Mouse (Mus musculus) ES-E14 (cell line): ENCODE results near the gene Fndc3b.

ENCODE experiments used
- MAFK ChIP-seq: IDR thresholded peaks from 2 replicates; pipeline ENCODE4 v1.6.1; 2014; ENCODE audit warnings: mild to moderate bottlenecking, low read depth, low read length, inconsistent platforms; ENCODE audit not compliant: insufficient read depth
- ZNF384 ChIP-seq: IDR thresholded peaks from 2 replicates; pipeline ENCODE4 v1.6.1; 2012; ENCODE audit warnings: low read depth, low read length, inconsistent platforms

DNA sequence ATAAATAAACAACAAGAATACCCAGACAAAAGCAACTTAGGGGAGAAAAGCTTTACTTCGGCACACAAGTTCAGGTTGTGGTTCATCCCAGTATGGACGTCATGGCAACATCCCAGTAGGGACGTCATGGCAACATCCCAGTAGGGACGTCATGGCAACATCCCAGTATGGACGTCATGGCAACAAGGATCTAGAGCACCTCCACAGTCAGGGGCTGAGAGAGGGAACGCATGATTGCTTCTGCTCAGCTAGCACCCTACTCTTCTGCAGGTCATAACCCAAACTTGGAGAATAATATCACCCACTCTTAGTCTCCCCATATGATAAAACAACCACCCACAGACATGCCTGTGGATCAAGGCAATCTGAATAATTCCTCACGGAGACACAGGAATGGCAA, 29.0 kb upstream of the Fndc3b start:
- TF ChIP-seq ZNF384 (no peak), MAFK (no peak)
